Comparison of ENCODE assay signal across 7 mouse cellular contexts in genomic region chr1:92316191-92316723, GRCm38 (mm10).
DNase-seq lines count a peak whose midpoint lies in the region; ATAC-seq lines count a peak whose summit lies in the region.

No protein-coding gene starts in this region.

- H3K4me3 ChIP-seq in midbrain, embryonic 12.5 days, result no peak overlapping the region
- H3K4me3 ChIP-seq in midbrain, embryonic 15.5 days, result no peak overlapping the region
- H3K4me3 ChIP-seq in forebrain, embryonic 16.5 days (replicated peaks; ENCODE audit: low read length), result no peak overlapping the region
- H3K4me3 ChIP-seq in liver, embryonic 13.5 days (replicated peaks), result no peak overlapping the region

- DNase-seq in liver, embryonic 13.5 days, result no peak
- DNase-seq in yolk sac, embryonic 10.5 days (ENCODE audit: low spot score), result peak; percentile 43
- no peak for DNase-seq in frontal cortex, postnatal 36 days (ENCODE audit: low spot score in 2 of 2)

- no peak overlapping the region for H3K27ac ChIP-seq in midbrain, embryonic 12.5 days (replicated peaks)
- no peak overlapping the region for H3K27ac ChIP-seq in midbrain, embryonic 15.5 days
- H3K27ac ChIP-seq in forebrain, embryonic 16.5 days (ENCODE audit: low read length), result 0 out of 2 replicates have a peak overlapping the region, but pooled peaks have one; percentile 15
- H3K27ac ChIP-seq in liver, embryonic 13.5 days, result no peak overlapping the region

- H3K9me3 ChIP-seq in midbrain, embryonic 12.5 days, result no peaks in the 10 kb centered on the region
- no peaks in the 10 kb centered on the region for H3K9me3 ChIP-seq in midbrain, embryonic 15.5 days
- H3K9me3 ChIP-seq in forebrain, embryonic 16.5 days (ENCODE audit: control insufficient read depth, low read length), result no peaks in the 10 kb centered on the region
- no peaks in the 10 kb centered on the region for H3K9me3 ChIP-seq in liver, embryonic 13.5 days (replicated peaks)

- H3K27me3 ChIP-seq in midbrain, embryonic 12.5 days, result peaks cover 6% of the 10 kb centered on the region; the same call in 1 of the 2 replicates
- no peaks in the 10 kb centered on the region for H3K27me3 ChIP-seq in midbrain, embryonic 15.5 days (replicated peaks)
- no peaks in the 10 kb centered on the region for H3K27me3 ChIP-seq in forebrain, embryonic 16.5 days (replicated peaks; ENCODE audit: control insufficient read depth, insufficient read depth, low read length)
- no peaks in the 10 kb centered on the region for H3K27me3 ChIP-seq in liver, embryonic 13.5 days

- H3K4me1 ChIP-seq in midbrain, embryonic 12.5 days, result peaks cover 9% of the 10 kb centered on the region
- H3K4me1 ChIP-seq in midbrain, embryonic 15.5 days, result no peaks in the 10 kb centered on the region
- peaks cover 5% of the 10 kb centered on the region for H3K4me1 ChIP-seq in forebrain, embryonic 16.5 days (replicated peaks; ENCODE audit: control insufficient read depth, insufficient read depth, low read length)
- no peaks in the 10 kb centered on the region; the same call in 1 of the 2 replicates for H3K4me1 ChIP-seq in liver, embryonic 13.5 days (replicated peaks)

- no peak overlapping the region for H3K9ac ChIP-seq in midbrain, embryonic 12.5 days (replicated peaks)
- no peak overlapping the region for H3K9ac ChIP-seq in midbrain, embryonic 15.5 days
- no peak overlapping the region for H3K9ac ChIP-seq in forebrain, embryonic 16.5 days (replicated peaks; ENCODE audit: low read depth, low read length)
- no peak overlapping the region for H3K9ac ChIP-seq in liver, embryonic 13.5 days

- H3K4me2 ChIP-seq in midbrain, embryonic 12.5 days (replicated peaks), result peak overlapping the region; percentile 17; the same call in 1 of the 2 replicates
- H3K4me2 ChIP-seq in midbrain, embryonic 15.5 days, result no peak overlapping the region
- no peak overlapping the region for H3K4me2 ChIP-seq in forebrain, embryonic 16.5 days (ENCODE audit: low read length)
- no peak overlapping the region for H3K4me2 ChIP-seq in liver, embryonic 13.5 days

- 29% methylated on average over 10 of the region's 10 CpGs for WGBS in midbrain, embryonic 12.5 days
- WGBS in midbrain, embryonic 15.5 days, result 26% methylated on average over 10 of the region's 10 CpGs
- 31% methylated on average over 10 of the region's 10 CpGs for WGBS in forebrain, embryonic 16.5 days
- 12% methylated on average over 10 of the region's 10 CpGs for WGBS in liver, embryonic 13.5 days (ENCODE audit: insufficient replicate concordance)

- no peaks in the 10 kb centered on the region for H3K36me3 ChIP-seq in midbrain, embryonic 12.5 days
- no peaks in the 10 kb centered on the region for H3K36me3 ChIP-seq in midbrain, embryonic 15.5 days (replicated peaks)
- no peaks in the 10 kb centered on the region for H3K36me3 ChIP-seq in forebrain, embryonic 16.5 days (ENCODE audit: control insufficient read depth, insufficient read depth)
- H3K36me3 ChIP-seq in liver, embryonic 13.5 days, result no peaks in the 10 kb centered on the region

- no peak; the same call in 1 of the 2 replicates for ATAC-seq in midbrain, embryonic 12.5 days (ENCODE audit: low FRiP score, low read depth)
- ATAC-seq in midbrain, embryonic 15.5 days (replicated peaks), result no peak
- ATAC-seq in forebrain, embryonic 16.5 days, result peak; percentile 70; the same call in 1 of the 2 replicates
- ATAC-seq in liver, embryonic 13.5 days (ENCODE audit: low read depth), result peak; percentile 71
- no peak for ATAC-seq in megakaryocyte, adult 5-6 weeks (ENCODE audit: poor library complexity, severe bottlenecking)

Comparison
In these comparisons a context has a peak if more than half of its experiments do, and no peak if none do; other contexts are left out.
1. ATAC-seq: peak in forebrain, embryonic 16.5 days (single experiment) and liver, embryonic 13.5 days (single experiment); none in midbrain, embryonic 12.5 days (single experiment), midbrain, embryonic 15.5 days (single experiment) and megakaryocyte, adult 5-6 weeks (single experiment).